In the genomic region with DNA sequence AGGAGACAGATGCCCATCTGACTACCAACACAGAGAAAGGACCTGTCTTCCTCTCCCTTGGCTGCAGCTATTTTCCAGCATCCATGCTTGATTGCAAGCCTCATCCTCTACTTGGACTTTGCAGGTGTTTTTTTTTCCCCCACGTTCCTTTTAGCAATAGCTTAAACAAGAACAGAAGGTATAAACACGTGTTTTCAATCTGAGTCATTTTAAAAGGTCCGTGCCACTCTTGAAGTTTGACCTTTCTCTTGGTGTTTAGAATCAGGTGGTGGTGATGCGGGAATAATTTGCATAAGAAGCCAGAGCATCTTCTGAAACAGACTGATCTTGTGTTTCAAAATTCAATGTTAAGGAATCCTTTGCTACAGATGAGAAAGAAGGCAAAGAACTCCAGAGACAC, we compare ENCODE assay signal across 14 mouse cellular contexts.
"Had no signal": no experiment of that assay in that cellular context is flagged by ENCODE, and none has a peak within 500 bp of the region (broad histone marks: within the 10 kb centered on the region; RNA-seq: fewer than 3 reads in every experiment).

No protein-coding gene starts in this region.

- DNase-seq: lung, adult 18-20 months; lung, embryonic 14.5 days; lung, postnatal 10 days; lung, postnatal 4 days; midbrain, embryonic 14.5 days; right cerebral cortex, postnatal 14 days; thymus, postnatal 14 days; thymus, postnatal 36 days had no signal

- H3K27me3 ChIP-seq: midbrain, embryonic 12.5 days; neural tube, embryonic 12.5 days; stomach, embryonic 15.5 days had no signal

- H3K36me3 ChIP-seq: midbrain, embryonic 10.5 days; midbrain, embryonic 12.5 days; neural tube, embryonic 12.5 days; stomach, embryonic 15.5 days had no signal

- H3K9ac ChIP-seq: lung, embryonic 14.5 days; midbrain, embryonic 12.5 days; neural tube, embryonic 12.5 days; stomach, embryonic 15.5 days had no signal

- H3K27ac ChIP-seq: midbrain, embryonic 10.5 days; midbrain, embryonic 12.5 days; neural tube, embryonic 12.5 days; stomach, embryonic 15.5 days; stomach, postnatal 0 days had no signal

- H3K9me3 ChIP-seq: midbrain, embryonic 10.5 days; midbrain, embryonic 12.5 days; neural tube, embryonic 12.5 days; stomach, embryonic 15.5 days had no signal

- ATAC-seq: midbrain, embryonic 16.5 days had no signal

- H3K4me3 ChIP-seq: midbrain, embryonic 10.5 days; midbrain, embryonic 12.5 days; neural tube, embryonic 12.5 days; stomach, embryonic 15.5 days had no signal

- H3K4me2 ChIP-seq: lung, embryonic 14.5 days; midbrain, embryonic 12.5 days; neural tube, embryonic 12.5 days; stomach, embryonic 15.5 days had no signal

- H3K4me1 ChIP-seq: midbrain, embryonic 10.5 days; midbrain, embryonic 12.5 days; neural tube, embryonic 12.5 days; stomach, embryonic 15.5 days had no signal
